Mouse (Mus musculus) limb, embryonic 13.5 days (tissue): Measurements from ENCODE around the gene Heca. TPM values are rescaled to one million over a fixed set of nuclear protein-coding genes. Genes with fewer than 3 reads are reported as not detected.
A peak's percentile ranks its signal among the peaks of the same experiment; 100 is the strongest.
"Not testable (repeated sequence)": the region's sequence is repeated elsewhere in the genome, so short reads cannot be mapped to it uniquely, and the experiment has no call there.

Experiments
- ATAC-seq: fragments of 200-750 bp; cut with Nextera tagmentation; 2 replicates; pipeline ENCODE4 v1.8.0; 2017; ENCODE audit warnings: low read depth, moderate number of reproducible peaks, moderate TSS enrichment; ENCODE audit not compliant: low FRiP score
- H3K27ac ChIP-seq: fragments of 300-500 bp; sonication (generic); 2 replicates; pipeline ENCODE4 v1.5.1; 2015; ENCODE audit warnings: inconsistent platforms, mild to moderate bottlenecking, moderate library complexity
- H3K27me3 ChIP-seq: fragments of 300-500 bp; sonication (generic); 2 replicates; pipeline ENCODE4 v1.6.1; 2015; ENCODE audit warnings: mild to moderate bottlenecking, inconsistent platforms
- H3K36me3 ChIP-seq: fragments of 300-500 bp; sonication (generic); 2 replicates; pipeline ENCODE4 v1.6.1; 2015; ENCODE audit warnings: inconsistent platforms, mild to moderate bottlenecking, moderate library complexity
- H3K4me1 ChIP-seq: fragments of 300-500 bp; sonication (generic); 2 replicates; pipeline ENCODE4 v1.6.1; 2015; ENCODE audit warnings: inconsistent platforms
- H3K4me2 ChIP-seq: fragments of 300-500 bp; sonication (generic); replicated peaks from 2 replicates; pipeline ENCODE4 v1.6.1; 2015; ENCODE audit warnings: inconsistent platforms, mild to moderate bottlenecking, moderate library complexity
- H3K4me3 ChIP-seq: fragments of 300-500 bp; sonication (generic); 2 replicates; pipeline ENCODE4 v1.5.1; 2015; ENCODE audit warnings: moderate library complexity, mild to moderate bottlenecking, inconsistent platforms
- H3K9ac ChIP-seq: fragments of 300-500 bp; sonication (generic); 2 replicates; pipeline ENCODE4 v1.6.1; 2015; ENCODE audit warnings: mild to moderate bottlenecking, inconsistent platforms
- H3K9me3 ChIP-seq: fragments of 300-500 bp; sonication (generic); 2 replicates; pipeline ENCODE4 v1.6.1; 2016; ENCODE audit warnings: inconsistent platforms
- WGBS: fragments of 180-500 bp; shearing (Covaris S2); methylation state at CpG from one replicate; pipeline ENCODE4 v1.1.7; 2015; 5-methylcytosine and 5-hydroxymethylcytosine counted together
- polyA plus RNA-seq: library from polyadenylated mRNA; unstranded; fragments of >200 nt; fragmentation: Nextera tagmentation; extraction: Ambion mirVana; gene quantifications from 2 replicates; pipeline ENCODE4 v1.2.1, GENCODE M21; 2015

The Heca gene
- 5.6 and 6.3 TPM in 2 replicates for polyA plus RNA-seq

GRCm38 (mm10) chr10:17947960-17948730, at the start of gene Heca:
TSS of gene Heca (minus strand) at chr10:17948067.
- 9% methylated on average over 46 of the region's 50 CpGs for WGBS
- ATAC-seq = peak; percentile 95
- H3K36me3 ChIP-seq = no peaks in the 10 kb centered on the region
- no peaks in the 10 kb centered on the region for H3K27me3 ChIP-seq
- peak within 1 kb of the TSS; percentile 61 for H3K4me2 ChIP-seq
- H3K4me1 ChIP-seq = peaks cover 18% of the 10 kb centered on the region
- H3K9me3 ChIP-seq = no peaks in the 10 kb centered on the region
- H3K4me3 ChIP-seq = peak within 1 kb of the TSS; percentile 84
- peak within 1 kb of the TSS; percentile 90 for H3K27ac ChIP-seq
- H3K9ac ChIP-seq = peak within 1 kb of the TSS; percentile 90

DNA sequence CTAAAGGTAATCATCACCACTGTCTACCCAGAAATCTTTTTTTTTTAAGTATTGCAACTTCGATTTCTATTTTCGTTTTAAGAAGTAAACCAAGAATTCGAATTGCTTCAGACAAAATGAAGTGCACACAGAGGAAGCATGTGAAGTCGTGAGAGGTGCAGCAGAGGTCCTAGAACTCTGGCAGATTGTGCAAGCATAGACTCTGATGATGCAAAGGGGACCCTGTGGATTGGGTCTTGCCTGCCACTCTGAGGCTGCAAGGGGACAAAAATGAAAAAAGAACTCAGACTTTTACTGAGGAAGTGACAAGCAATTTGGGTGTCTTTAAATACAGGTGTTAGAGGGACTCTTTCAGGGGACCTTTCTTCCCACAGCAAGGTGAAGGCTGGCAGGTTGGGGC, 42.7 kb upstream of the Heca start:
- Histone ChIP-seq H3K9ac (no peak overlapping the region), H3K36me3 (no peaks in the 10 kb centered on the region)

GRCm38 (mm10) chr10:17989136-17989535, 41.3 kb upstream of the Heca start:
- WGBS = 67% methylated on average over 6 of the region's 6 CpGs
- no peaks in the 10 kb centered on the region for H3K4me1 ChIP-seq

More for the DNA sequence above, 42.7 kb upstream of the Heca start:
- H3K4me3 ChIP-seq = no peak overlapping the region
- H3K9me3 ChIP-seq = no peaks in the 10 kb centered on the region
- no peaks in the 10 kb centered on the region for H3K27me3 ChIP-seq
- 85% methylated on average over 4 of the region's 4 CpGs for WGBS
- H3K27ac ChIP-seq = no peak overlapping the region
- no peak for ATAC-seq
- no peak overlapping the region for H3K4me2 ChIP-seq
- H3K4me1 ChIP-seq = no peaks in the 10 kb centered on the region

DNA sequence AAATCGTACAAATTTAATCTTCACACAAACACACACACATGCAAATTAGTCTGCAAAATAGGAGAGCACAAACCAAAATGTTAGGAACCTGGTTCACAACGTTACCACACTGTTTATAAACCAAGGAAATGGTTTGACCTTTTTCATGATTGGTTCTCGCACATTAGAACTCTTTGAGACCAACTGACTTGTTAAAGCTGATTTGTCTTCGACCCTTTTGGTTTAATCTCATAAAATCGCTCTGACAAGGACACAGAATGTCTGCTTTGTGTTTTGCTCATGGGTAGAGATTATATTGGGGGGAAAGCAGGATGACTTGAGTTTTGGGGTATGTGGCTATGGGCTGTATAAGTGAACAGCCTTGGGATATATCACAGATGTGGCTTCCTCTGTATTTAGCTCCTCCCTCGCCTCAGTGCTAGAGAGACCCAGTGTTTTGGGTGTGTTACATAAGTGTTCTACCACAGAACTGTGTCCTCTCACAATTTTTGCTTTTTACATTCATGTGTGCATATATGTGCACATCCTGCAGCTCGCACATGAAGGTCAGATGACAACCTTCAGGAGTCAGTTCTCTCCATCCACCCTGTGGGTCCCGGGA, 40.1 kb upstream of the Heca start:
- Histone ChIP-seq H3K36me3 (no peaks in the 10 kb centered on the region), H3K9ac (no peak overlapping the region), H3K4me2 (no peak overlapping the region), H3K9me3 (no peaks in the 10 kb centered on the region), H3K27ac (no peak overlapping the region), H3K27me3 (no peaks in the 10 kb centered on the region), H3K4me1 (no peaks in the 10 kb centered on the region), H3K4me3 (no peak overlapping the region)
- ATAC-seq = no peak
- WGBS = 78% methylated on average over 8 of the region's 8 CpGs

More at GRCm38 (mm10) chr10:17989136-17989535, 41.3 kb upstream of the Heca start:
- H3K4me3 ChIP-seq = no peak overlapping the region
- ATAC-seq = no peak
- H3K9me3 ChIP-seq = no peaks in the 10 kb centered on the region
- H3K27me3 ChIP-seq = no peaks in the 10 kb centered on the region
- no peak overlapping the region for H3K27ac ChIP-seq
- H3K9ac ChIP-seq = no peak overlapping the region
- no peak overlapping the region for H3K4me2 ChIP-seq
- no peaks in the 10 kb centered on the region for H3K36me3 ChIP-seq

GRCm38 (mm10) chr10:17983313-17983712, 35.4 kb upstream of the Heca start:
- WGBS = 73% methylated on average over 2 of the region's 2 CpGs
- H3K9ac ChIP-seq = no peak overlapping the region
- no peak overlapping the region for H3K27ac ChIP-seq
- H3K4me2 ChIP-seq = no peak overlapping the region
- no peaks in the 10 kb centered on the region for H3K9me3 ChIP-seq
- no peak overlapping the region for H3K4me3 ChIP-seq
- no peaks in the 10 kb centered on the region for H3K27me3 ChIP-seq
- no peaks in the 10 kb centered on the region for H3K36me3 ChIP-seq
- no peak for ATAC-seq
- no peaks in the 10 kb centered on the region for H3K4me1 ChIP-seq

DNA sequence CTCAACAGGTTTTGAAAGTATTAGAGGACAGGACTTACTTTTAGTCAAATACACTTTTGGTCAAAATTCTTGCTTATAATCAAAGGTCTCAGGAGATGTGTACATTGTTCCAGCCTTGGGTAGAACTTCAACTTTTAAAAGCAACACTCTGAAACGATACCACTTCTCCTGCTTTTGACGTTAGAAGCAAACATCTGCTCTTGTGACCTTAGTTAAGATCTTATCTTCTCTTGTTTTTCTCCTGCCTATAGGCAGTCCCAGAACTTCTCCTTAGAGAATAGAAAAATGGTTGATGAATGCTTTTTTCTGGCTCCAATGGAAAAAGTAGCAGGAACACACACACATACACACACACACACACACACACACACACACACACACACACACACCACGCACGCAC, 18.2 kb upstream of the Heca start:
- WGBS = 76% methylated on average over 4 of the region's 4 CpGs
- Histone ChIP-seq H3K27ac (no peak overlapping the region), H3K4me2 (no peak overlapping the region), H3K27me3 (no peaks in the 10 kb centered on the region), H3K4me3 (no peak overlapping the region), H3K9ac (no peak overlapping the region), H3K9me3 (no peaks in the 10 kb centered on the region), H3K4me1 (no peaks in the 10 kb centered on the region), H3K36me3 (no peaks in the 10 kb centered on the region)
- ATAC-seq = no peak

GRCm38 (mm10) chr10:17950761-17951160, 2.9 kb upstream of the Heca start:
- Histone ChIP-seq H3K4me1 (peaks cover 7% of the 10 kb centered on the region), H3K4me3 (no peak overlapping the region), H3K9ac (no peak overlapping the region), H3K36me3 (no peaks in the 10 kb centered on the region), H3K4me2 (no peak overlapping the region), H3K27me3 (no peaks in the 10 kb centered on the region), H3K9me3 (no peaks in the 10 kb centered on the region), H3K27ac (no peak overlapping the region)
- no peak for ATAC-seq
- WGBS = 83% methylated on average over 5 of the region's 5 CpGs

DNA sequence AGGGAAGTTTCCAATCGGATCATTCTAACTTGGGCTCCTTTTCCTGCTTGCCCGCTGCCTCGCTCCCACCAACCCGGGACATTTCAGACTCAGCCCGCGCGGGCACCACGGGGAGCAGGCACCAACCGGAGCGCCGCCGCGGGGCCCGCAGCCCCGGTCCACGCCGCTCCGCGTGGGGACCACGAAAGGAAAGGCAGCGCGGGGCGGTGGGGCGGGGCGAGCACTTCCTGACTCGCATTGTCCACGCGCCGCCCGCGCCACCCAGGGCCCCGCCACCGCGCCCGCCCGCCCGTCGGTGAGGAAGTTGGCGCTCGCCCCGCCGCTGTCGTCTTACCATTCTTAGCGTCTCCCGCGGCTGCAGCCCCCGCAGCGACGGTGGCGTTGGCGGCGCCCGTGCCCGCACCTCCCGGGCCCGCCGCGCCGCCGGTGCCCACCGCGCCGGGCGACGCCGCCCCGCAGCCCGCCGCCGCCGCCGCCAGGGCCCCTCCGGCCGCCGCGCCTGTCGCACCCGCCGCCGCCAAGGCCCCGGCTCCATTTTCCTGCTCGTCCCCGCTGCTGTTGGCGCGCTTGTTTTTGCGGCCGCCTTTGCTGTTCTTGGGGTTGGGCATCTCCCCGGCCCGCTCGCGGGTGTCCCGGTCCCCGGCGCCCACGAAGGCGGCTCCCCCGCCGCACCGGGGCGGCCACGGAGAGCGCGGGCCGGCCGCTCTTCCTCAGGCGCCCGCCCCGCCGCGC, 526 bp downstream of the Heca start:
- peak; percentile 58 for ATAC-seq
- Histone ChIP-seq H3K4me2 (peak overlapping the region; percentile 61), H3K4me1 (peaks cover 18% of the 10 kb centered on the region), H3K27ac (peak overlapping the region; percentile 90), H3K27me3 (no peaks in the 10 kb centered on the region), H3K9me3 (no peaks in the 10 kb centered on the region), H3K9ac (peak overlapping the region; percentile 90), H3K4me3 (peak overlapping the region; percentile 84), H3K36me3 (no peaks in the 10 kb centered on the region)
- WGBS = under 1% methylated on average over 32 of the region's 110 CpGs

DNA sequence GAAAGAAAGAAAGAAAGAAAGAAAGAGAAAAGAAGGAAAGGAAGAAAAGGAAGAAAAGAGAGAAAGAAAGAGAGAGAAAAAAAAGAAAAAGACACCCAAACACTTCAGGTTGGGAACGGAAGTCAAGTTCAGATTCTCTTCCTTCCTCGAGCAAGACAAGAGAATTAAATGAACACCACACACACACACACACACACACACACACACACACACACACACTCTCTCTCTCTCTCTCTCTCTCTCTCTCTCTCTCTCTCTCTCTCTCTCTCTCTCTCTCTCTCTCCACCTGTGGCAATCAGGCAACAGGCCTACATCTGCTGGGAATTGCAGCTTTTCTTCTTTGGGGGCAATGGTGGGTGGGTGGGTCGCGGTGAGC, 1.1 kb downstream of the Heca start:
- Histone ChIP-seq H3K27ac (peak overlapping the region; percentile 90; the same call in 1 of the 2 replicates), H3K4me3 (peak overlapping the region; percentile 84), H3K9ac (peak overlapping the region; percentile 90), H3K4me2 (peak overlapping the region; percentile 61), H3K4me1 (peaks cover 18% of the 10 kb centered on the region)
- H3K36me3 ChIP-seq, H3K27me3 ChIP-seq, ATAC-seq, H3K9me3 ChIP-seq: not testable (repeated sequence)
- WGBS = 2% methylated on average over 4 of the region's 4 CpGs

- Histone ChIP-seq H3K4me3 (peak overlapping the region; percentile 84), H3K27ac (no peak overlapping the region), H3K4me2 (peak overlapping the region; percentile 61), H3K36me3 (0 out of 2 replicates have a peak, but pooled peaks cover 4% of the 10 kb centered on the region), H3K27me3 (no peaks in the 10 kb centered on the region), H3K9me3 (no peaks in the 10 kb centered on the region), H3K4me1 (peaks cover 18% of the 10 kb centered on the region), H3K9ac (peak overlapping the region; percentile 48; the same call in 1 of the 2 replicates)
- ATAC-seq = no peak
- 66% methylated on average over 3 of the region's 3 CpGs for WGBS
These were observed 1.8 kb downstream of the Heca start for GRCm38 (mm10) chr10:17946046-17946445.

- Histone ChIP-seq H3K4me1 (peaks cover 19% of the 10 kb centered on the region), H3K27ac (no peak overlapping the region), H3K4me3 (no peak overlapping the region), H3K9me3 (no peaks in the 10 kb centered on the region), H3K36me3 (no peaks in the 10 kb centered on the region), H3K27me3 (no peaks in the 10 kb centered on the region), H3K9ac (no peak overlapping the region), H3K4me2 (no peak overlapping the region)
- WGBS = 63% methylated on average over 2 of the region's 2 CpGs
- ATAC-seq = no peak
These were observed 14.2 kb downstream of the Heca start for GRCm38 (mm10) chr10:17933622-17934021.

GRCm38 (mm10) chr10:17932131-17932530, 15.7 kb downstream of the Heca start:
- Histone ChIP-seq H3K4me1 (peaks cover 19% of the 10 kb centered on the region), H3K27me3 (no peaks in the 10 kb centered on the region), H3K4me3 (no peak overlapping the region), H3K27ac (no peak overlapping the region), H3K9ac (no peak overlapping the region), H3K36me3 (no peaks in the 10 kb centered on the region), H3K9me3 (no peaks in the 10 kb centered on the region), H3K4me2 (no peak overlapping the region)
- WGBS = 68% methylated on average over 3 of the region's 3 CpGs
- no peak for ATAC-seq
